Mouse (Mus musculus): ENCODE results near the gene Tmem269.

The Tmem269 gene

DNA sequence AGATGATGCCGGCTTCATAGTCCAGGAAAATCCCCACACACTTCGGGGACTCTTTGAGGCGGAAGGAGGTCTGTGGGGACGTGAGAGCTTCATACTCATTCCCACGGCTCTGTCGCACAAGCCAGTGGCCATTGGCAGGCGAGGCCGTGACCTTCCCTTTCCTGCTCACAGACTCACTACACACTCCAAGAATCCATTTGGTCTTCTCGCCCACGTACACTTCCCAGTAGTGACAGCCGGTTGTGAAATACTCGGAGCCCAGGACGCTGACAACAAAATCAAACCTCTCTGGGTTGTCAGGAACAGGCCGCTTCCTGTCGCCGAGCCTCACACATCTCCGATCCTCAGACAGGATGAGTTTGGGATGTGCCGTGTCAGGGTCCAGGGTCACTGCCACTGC lies 39.7 kb downstream of the Tmem269 start:
- no peak for DNase-seq

DNA sequence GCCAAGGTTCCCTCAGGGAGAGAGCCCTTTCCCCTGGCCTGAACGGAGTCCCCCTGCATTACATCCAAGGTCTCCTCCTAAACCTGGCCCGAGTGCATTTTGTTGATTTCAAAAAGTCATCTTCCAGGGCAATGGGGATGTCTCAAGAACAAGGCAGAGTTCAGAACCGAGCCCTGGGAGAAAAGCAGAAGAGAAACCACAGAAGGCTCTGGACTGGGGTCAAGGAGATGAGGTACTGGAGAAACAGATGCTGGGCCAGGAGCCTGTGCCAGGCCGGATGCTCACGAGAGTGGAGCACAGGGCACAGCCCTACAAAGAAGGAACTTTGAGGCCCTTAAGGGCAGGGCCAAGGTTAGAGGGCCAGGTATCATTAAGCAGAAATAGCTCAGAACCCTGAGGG lies 40.3 kb downstream of the Tmem269 start:
- DNase-seq: no peak

DNA sequence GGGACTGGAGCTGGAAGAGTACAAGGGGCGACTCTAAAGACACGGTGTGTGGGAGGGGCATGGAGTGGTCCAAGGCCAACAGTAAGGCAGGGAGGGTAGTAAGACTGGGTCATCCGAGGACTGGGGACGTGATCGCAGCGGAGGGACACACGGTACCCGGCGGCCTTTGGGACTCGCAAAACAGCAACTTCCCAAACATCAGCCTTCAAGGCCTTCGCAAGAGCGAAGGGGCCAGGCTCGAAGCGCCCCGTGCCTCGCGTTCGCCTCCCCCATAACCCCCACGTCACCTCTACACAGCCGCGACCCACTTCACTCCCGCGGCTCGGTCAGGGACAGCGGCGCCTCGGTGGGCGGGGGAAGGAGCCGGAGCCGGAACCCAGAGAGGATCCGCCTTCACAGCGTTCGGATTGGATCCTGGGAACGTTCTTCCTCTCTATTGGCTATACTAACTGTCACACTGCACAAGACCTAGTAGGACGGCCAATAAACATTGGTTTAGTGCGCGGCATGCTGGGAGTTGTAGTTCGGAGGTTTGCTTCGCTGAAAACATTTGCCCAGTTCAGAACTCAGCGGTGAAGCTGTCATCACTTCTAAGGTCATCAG lies 44.1 kb downstream of the Tmem269 start, which contains the start of gene Zfp691:
Zfp691 (minus strand) TSS at position 345 of the 603 bp plus-strand sequence.
- DNase-seq: peak; percentile 94

DNA sequence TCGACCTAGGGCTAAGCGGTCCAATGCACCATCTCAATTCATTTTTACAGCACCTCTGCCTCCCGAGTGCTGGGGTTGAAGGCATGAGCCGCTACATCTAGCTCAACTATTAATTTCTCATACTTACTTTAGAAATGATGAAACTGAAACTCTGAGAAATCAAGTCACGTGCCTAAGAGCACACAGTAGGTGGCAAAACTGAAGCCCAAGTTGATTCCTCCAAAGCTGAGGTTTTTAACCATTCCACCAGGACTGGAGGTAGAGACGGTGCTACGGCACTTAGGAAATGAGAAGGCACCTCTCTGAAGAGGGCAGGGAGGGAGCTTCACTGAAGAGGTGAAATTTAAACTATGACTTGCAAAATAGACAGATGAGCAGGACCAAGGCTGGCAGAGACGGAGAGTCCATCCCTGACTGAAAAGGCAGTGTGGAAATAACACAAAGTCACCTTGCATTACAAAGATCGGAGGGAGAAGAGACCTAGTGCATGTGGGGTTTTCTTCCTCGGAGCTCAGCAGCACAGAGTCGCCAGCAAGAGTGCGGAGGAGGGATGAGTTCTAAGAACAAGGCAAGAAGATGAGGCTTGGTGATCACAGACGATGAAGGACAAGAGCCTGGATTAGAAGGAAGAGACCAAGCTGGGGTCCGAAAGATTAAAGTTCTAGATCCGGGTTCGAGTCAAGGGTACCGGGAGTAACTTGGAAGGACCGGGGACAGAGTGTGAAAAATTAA lies 44.9 kb downstream of the Tmem269 start:
- DNase-seq: no peak

DNA sequence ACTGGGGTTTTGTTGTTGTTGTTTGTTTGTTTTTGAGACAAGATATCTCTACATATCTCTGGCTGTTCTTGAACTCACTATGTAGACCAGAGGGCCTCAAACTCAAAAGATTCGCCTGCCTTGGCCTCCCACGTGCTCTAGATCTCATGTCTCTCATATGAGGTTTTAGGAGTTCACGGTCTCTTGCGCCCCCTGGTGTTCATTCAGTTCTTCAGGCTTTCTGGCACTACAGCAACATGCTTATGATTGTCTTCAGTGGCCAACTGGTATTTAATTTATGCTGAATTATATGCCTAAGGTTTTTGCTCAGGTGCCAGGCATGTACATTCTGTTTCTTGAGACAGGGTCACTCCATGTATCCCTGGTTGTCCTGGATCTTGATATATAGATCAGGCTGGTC lies 50.4 kb downstream of the Tmem269 start:
- DNase-seq: peak; percentile 85

DNA sequence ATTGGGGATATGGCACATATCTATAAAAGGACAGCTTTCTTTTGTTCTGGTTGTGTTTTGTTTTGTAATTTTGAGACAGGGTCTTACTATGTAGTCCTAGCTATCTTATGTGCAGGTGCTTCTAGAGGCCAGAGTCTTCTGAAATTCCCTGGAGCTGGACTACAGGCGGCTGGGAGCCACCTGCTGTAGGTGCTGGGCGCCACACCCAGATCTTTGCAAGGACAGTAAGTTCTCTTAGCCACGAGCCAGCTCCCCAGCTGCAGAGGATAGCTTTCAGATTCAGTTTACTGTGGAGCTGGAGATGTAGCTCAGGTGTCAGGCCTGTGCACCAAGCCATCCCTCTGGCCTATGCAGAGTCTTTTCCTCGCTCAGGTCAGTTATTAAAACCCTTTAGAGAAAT lies 50.9 kb downstream of the Tmem269 start:
- no peak for DNase-seq

DNA sequence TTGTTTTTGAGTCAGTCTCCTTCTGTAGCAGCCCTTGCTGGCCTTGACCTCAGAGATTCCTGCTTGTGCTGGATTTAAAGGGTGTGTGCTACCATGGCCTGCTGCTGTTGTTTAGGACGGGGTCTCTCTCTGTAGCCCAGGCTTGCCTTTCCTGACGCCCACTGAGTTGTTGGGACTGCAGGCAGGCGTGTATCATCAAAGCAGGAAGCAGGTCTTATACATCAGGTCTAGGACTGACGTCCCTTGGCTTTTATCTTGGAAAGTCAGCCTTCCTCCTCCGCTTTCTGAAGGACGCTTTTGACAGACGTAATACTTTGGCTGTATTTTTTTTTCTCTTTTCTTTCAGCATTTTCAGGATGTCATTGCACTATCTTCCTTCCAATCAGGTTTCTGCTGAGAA lies 52.1 kb downstream of the Tmem269 start:
- DNase-seq: no peak

DNA sequence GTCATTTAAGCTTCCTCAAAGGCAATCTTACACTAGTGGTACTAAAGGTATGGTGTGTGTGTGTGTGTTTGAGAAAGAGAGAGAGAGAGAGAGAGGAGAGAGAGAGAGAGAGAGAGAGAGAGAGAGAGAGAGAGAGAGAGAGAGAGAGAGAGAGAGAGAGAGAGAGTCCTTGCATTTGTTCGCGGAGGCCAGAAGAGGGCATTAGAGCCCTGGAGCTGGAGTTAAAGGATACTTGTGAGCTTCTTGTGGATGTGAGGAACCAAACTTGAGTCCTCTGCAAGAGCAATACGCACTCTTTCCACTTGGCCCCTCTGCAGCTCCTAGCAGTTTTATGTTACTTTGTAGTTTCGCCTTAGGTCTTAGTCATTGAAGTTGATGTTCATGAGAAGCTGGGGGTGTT lies 55.0 kb downstream of the Tmem269 start:
- DNase-seq: no peak

DNA sequence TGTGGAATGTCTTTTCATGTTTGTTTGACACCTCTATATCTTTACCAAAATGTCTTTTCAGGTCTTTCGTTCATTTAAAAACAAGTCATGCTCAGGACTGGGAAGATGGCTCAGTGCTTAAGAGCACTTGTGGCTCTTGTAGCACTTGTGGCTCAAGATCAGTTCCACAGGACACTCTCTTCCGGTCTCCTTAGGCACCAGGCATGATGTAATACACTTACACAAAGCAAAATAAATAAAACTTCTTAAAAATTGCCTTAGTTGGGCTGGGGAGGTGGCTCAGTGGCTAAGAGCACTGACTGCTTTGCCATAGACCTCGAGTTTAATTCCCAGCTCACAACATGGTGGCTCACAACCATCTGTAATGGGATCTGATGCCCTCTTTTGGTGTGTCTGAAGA lies 56.7 kb downstream of the Tmem269 start:
- DNase-seq: no peak

DNA sequence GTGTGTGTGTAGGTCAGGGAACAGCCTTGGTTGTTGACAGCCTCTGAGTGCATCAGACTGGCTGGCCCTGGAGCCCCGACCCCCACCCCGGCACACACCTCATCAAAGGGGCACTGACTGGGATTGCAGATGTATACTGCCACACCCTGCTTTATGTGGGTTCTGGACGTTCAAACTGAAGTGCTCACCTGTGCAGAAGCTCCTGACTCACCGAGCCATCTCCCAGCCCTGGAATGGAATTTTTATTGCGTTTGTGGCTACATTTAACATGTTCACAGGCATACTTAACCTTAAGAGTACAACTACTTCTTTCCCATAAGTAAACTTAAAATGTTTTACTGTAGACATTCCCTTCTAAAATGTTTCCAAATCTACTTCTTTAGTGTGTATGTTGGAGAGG lies 60.1 kb downstream of the Tmem269 start:
- DNase-seq: no peak

DNA sequence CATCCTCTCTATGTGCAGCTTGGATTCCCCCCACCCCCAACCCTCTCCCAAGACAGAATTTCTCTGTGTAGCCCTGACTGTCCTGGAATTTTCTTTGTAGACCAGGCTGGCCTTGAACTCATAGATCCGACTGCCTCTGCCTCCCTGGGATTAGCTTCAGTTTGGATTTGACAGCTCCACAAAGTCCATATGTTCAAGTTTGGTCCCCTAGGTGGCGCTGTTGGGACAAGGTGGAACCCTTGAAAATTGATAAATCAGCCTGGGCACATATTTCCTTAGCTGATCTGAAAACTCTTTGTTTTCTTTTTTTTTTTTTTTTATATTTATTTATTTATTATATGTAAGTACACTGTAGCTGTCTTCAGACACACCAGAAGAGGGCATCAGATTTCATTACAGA lies 60.8 kb downstream of the Tmem269 start:
- DNase-seq: peak; percentile 74
